Mouse (Mus musculus): Measurements from ENCODE around the gene Otp. TPM values are rescaled to one million over a fixed set of nuclear protein-coding genes. Genes with fewer than 3 reads are reported as not detected.

Gene Otp
- polyA plus RNA-seq, 1 experiment from 2014 or later = 0.60 TPM

DNA sequence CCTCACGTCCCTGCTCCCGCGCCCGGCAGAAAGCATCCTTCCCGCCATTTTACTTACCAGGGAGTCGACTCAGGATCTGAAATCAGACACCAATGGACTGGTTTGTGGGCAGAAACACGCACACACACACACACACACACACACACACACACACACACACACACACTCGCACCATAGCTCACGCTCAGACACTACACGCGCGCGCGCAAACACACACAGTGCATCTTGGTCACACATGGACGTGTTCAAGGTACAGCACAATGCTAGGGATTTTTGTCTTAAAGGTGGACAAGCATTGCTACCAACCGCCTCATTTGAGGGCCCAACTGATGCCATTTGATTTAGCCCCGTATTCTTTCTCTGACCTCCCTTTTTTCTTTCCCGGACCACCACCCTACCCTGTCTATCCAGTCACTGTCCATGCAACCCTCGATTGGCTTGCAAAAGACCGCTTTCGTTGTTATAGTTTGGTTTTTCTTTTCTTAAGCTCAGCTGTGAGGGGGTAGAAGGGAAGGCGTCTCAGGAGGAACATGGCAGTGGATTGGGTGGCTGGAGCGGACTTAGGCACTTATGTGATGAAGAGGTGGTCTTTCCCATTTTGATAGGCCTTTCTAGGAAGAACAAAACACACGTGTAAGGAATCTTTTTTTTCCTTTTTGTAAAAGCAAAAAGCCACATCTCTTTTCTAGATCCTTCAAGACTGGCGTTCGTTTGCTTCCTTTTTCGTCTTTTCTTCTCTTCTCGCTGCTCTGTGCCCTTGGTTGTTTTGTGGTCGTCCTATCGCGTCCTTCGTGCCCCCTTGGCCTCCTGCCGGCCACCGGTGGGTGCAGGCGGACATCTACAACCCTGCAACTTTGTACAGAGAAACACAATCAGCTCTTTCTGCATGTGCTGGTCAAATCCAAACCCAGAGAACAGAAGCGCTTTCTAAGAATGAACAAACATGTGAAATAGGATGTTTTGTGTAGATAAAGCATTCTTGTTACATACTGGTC is 8.9 kb downstream of the Otp start:
- ATAC-seq (replicated peaks; ENCODE audit: insufficient number of reproducible peaks, low FRiP score, low TSS enrichment, low read depth) = no peak

GRCm38 (mm10) chr13:94885291-94886235 is 10.2 kb downstream of the Otp start:
- no peak overlapping the region; the same call in 1 of the 2 replicates for H3K9ac ChIP-seq (replicated peaks; ENCODE audit: low read length)
- WGBS = 2% methylated on average over 68 of the region's 81 CpGs
- H3K27me3 ChIP-seq (ENCODE audit: control insufficient read depth, insufficient read depth, low read length) = peaks cover 58% of the 10 kb centered on the region
- no peaks in the 10 kb centered on the region for H3K9me3 ChIP-seq (replicated peaks; ENCODE audit: control insufficient read depth, low read length)
- H3K4me1 ChIP-seq (ENCODE audit: control insufficient read depth, insufficient read depth, low read length) = peaks cover 9% of the 10 kb centered on the region; the same call in 1 of the 2 replicates
- H3K27ac ChIP-seq (replicated peaks; ENCODE audit: low read depth, low read length) = no peak overlapping the region
- ATAC-seq (replicated peaks; ENCODE audit: insufficient number of reproducible peaks, low FRiP score, low TSS enrichment, low read depth) (peak; percentile 27; the same call in 1 of the 2 replicates), DNase-seq (ENCODE audit: low spot score) (no peak)
- H3K4me3 ChIP-seq (ENCODE audit: low read depth, low read length) = peak overlapping the region; percentile 17
- H3K36me3 ChIP-seq (replicated peaks; ENCODE audit: control insufficient read depth, insufficient read depth, low read depth, low read length) = no peaks in the 10 kb centered on the region
- H3K4me2 ChIP-seq (ENCODE audit: low read depth, low read length) = peak overlapping the region; percentile 33

More for the DNA sequence above, 8.9 kb downstream of the Otp start:
- H3K9me3 ChIP-seq (replicated peaks; ENCODE audit: control insufficient read depth, low read length) = no peaks in the 10 kb centered on the region
- H3K27ac ChIP-seq (replicated peaks; ENCODE audit: low read depth, low read length) = no peak overlapping the region
- under 1% methylated on average over 36 of the region's 36 CpGs for WGBS
- H3K4me3 ChIP-seq (ENCODE audit: low read depth, low read length) = peak overlapping the region; percentile 40
- peaks cover 9% of the 10 kb centered on the region; the same call in 1 of the 2 replicates for H3K4me1 ChIP-seq (ENCODE audit: control insufficient read depth, insufficient read depth, low read length)
- peak; percentile 59 for DNase-seq (ENCODE audit: low spot score)
- no peaks in the 10 kb centered on the region for H3K36me3 ChIP-seq (replicated peaks; ENCODE audit: control insufficient read depth, insufficient read depth, low read depth, low read length)
- H3K27me3 ChIP-seq (ENCODE audit: control insufficient read depth, insufficient read depth, low read length) = peaks cover 68% of the 10 kb centered on the region
- H3K9ac ChIP-seq (replicated peaks; ENCODE audit: low read length) = peak overlapping the region; percentile 37
- peak overlapping the region; percentile 86 for H3K4me2 ChIP-seq (ENCODE audit: low read depth, low read length)

DNA sequence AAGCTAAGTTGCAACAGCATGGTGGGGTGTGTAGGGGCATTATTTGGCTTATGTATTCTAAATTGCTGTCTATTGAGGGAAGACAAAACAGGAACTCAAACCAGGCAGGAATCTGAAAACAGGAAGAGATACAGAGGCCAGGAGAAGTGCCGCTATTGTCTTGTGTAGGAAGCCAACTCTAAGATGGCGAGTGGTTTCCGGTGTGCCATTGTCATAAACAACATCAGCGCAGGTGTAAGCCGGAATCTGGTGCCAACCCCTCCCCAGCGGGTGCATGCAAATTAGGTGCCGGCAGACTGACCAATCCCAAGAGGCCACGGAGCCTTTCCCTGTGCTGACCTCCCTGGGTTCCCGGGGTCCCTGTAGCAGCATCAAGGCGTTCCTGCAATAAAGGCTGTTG is 32.4 kb downstream of the Otp start:
- WGBS = 91% methylated on average over 10 of the region's 10 CpGs
- no peaks in the 10 kb centered on the region for H3K4me1 ChIP-seq (ENCODE audit: control insufficient read depth, insufficient read depth, low read length)
- H3K9ac ChIP-seq (replicated peaks; ENCODE audit: low read length) = no peak overlapping the region
- H3K36me3 ChIP-seq (replicated peaks; ENCODE audit: control insufficient read depth, insufficient read depth, low read depth, low read length) = no peaks in the 10 kb centered on the region
- H3K27me3 ChIP-seq (ENCODE audit: control insufficient read depth, insufficient read depth, low read length) = no peaks in the 10 kb centered on the region
- no peak for ATAC-seq (replicated peaks; ENCODE audit: insufficient number of reproducible peaks, low FRiP score, low TSS enrichment, low read depth)
- no peak overlapping the region for H3K27ac ChIP-seq (replicated peaks; ENCODE audit: low read depth, low read length)
- no peak overlapping the region for H3K4me3 ChIP-seq (ENCODE audit: low read depth, low read length)
- no peaks in the 10 kb centered on the region for H3K9me3 ChIP-seq (replicated peaks; ENCODE audit: control insufficient read depth, low read length)
- DNase-seq (ENCODE audit: low spot score) = no peak
- no peak overlapping the region for H3K4me2 ChIP-seq (ENCODE audit: low read depth, low read length)

DNA sequence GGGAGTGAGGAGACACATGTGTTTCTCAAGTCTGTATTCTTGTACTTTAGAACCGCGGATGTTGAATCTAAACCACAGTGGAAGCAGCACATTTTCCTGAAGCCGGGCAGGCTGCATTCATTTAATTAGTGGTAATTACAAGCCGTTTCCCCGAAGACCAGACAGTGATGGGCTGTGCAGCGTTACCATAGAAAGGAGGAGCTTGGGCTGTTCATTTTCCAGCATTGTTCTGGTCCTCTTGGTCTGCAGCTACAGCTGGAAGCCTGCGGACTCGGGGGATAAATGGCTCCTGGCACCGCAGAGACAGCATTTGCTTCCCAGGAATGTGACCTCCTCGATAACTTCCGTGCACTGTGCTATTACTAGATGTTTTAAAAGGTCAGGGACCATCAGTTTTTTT is 37.6 kb downstream of the Otp start:
- DNase-seq (ENCODE audit: low spot score) = peak; percentile 30
- Histone ChIP-seq H3K4me3 (ENCODE audit: low read depth, low read length) (no peak overlapping the region), H3K9ac (replicated peaks; ENCODE audit: low read length) (no peak overlapping the region; the same call in 1 of the 2 replicates)

GRCm38 (mm10) chr13:94915654-94916053 is 40.3 kb downstream of the Otp start:
- H3K4me1 ChIP-seq (ENCODE audit: control insufficient read depth, insufficient read depth, low read length) = no peaks in the 10 kb centered on the region
- no peaks in the 10 kb centered on the region for H3K27me3 ChIP-seq (ENCODE audit: control insufficient read depth, insufficient read depth, low read length)
- H3K9ac ChIP-seq (replicated peaks; ENCODE audit: low read length) = no peak overlapping the region
- DNase-seq (ENCODE audit: low spot score) (no peak), ATAC-seq (replicated peaks; ENCODE audit: insufficient number of reproducible peaks, low FRiP score, low TSS enrichment, low read depth) (no peak)
- H3K9me3 ChIP-seq (replicated peaks; ENCODE audit: control insufficient read depth, low read length) = no peaks in the 10 kb centered on the region
- H3K4me3 ChIP-seq (ENCODE audit: low read depth, low read length) = no peak overlapping the region
- no peak overlapping the region for H3K4me2 ChIP-seq (ENCODE audit: low read depth, low read length)
- no peaks in the 10 kb centered on the region for H3K36me3 ChIP-seq (replicated peaks; ENCODE audit: control insufficient read depth, insufficient read depth, low read depth, low read length)
- no peak overlapping the region for H3K27ac ChIP-seq (replicated peaks; ENCODE audit: low read depth, low read length)
- 76% methylated on average over 5 of the region's 5 CpGs for WGBS

More for the DNA sequence above, 37.6 kb downstream of the Otp start:
- no peak for ATAC-seq (replicated peaks; ENCODE audit: insufficient number of reproducible peaks, low FRiP score, low TSS enrichment, low read depth)
- Histone ChIP-seq H3K27ac (replicated peaks; ENCODE audit: low read depth, low read length) (no peak overlapping the region), H3K9me3 (replicated peaks; ENCODE audit: control insufficient read depth, low read length) (no peaks in the 10 kb centered on the region), H3K4me2 (ENCODE audit: low read depth, low read length) (peak overlapping the region; percentile 13; the same call in 1 of the 2 replicates), H3K4me1 (ENCODE audit: control insufficient read depth, insufficient read depth, low read length) (no peaks in the 10 kb centered on the region), H3K27me3 (ENCODE audit: control insufficient read depth, insufficient read depth, low read length) (no peaks in the 10 kb centered on the region), H3K36me3 (replicated peaks; ENCODE audit: control insufficient read depth, insufficient read depth, low read depth, low read length) (no peaks in the 10 kb centered on the region)
- 6% methylated on average over 11 of the region's 11 CpGs for WGBS

GRCm38 (mm10) chr13:94928086-94928485 is 52.7 kb downstream of the Otp start:
- Histone ChIP-seq H3K4me1 (ENCODE audit: control insufficient read depth, insufficient read depth, low read length) (no peaks in the 10 kb centered on the region), H3K9me3 (replicated peaks; ENCODE audit: control insufficient read depth, low read length) (no peaks in the 10 kb centered on the region), H3K4me3 (ENCODE audit: low read depth, low read length) (no peak overlapping the region), H3K27ac (replicated peaks; ENCODE audit: low read depth, low read length) (no peak overlapping the region), H3K4me2 (ENCODE audit: low read depth, low read length) (no peak overlapping the region), H3K9ac (replicated peaks; ENCODE audit: low read length) (no peak overlapping the region), H3K27me3 (ENCODE audit: control insufficient read depth, insufficient read depth, low read length) (no peaks in the 10 kb centered on the region), H3K36me3 (replicated peaks; ENCODE audit: control insufficient read depth, insufficient read depth, low read depth, low read length) (no peaks in the 10 kb centered on the region)
- DNase-seq (ENCODE audit: low spot score) (no peak), ATAC-seq (replicated peaks; ENCODE audit: insufficient number of reproducible peaks, low FRiP score, low TSS enrichment, low read depth) (no peak)
- WGBS = 88% methylated on average over 3 of the region's 3 CpGs

Measured in embryonic facial prominence, embryonic 11.5 days (tissue).